Mouse (Mus musculus) myocyte (in vitro differentiated cells): ENCODE measurements around the gene Serhl.

Experiments used
- E2F4 ChIP-seq: IDR thresholded peaks from one replicate; pipeline ENCODE4 v1.6.1; 2011; ENCODE audit warnings: mild to moderate bottlenecking, control low read depth, moderate library complexity; ENCODE audit not compliant: insufficient read depth
- MYOD1 ChIP-seq, 3 experiments: IDR thresholded peaks; one replicate each; pipeline ENCODE4 v1.6.1; 2011; ENCODE audit warnings: control low read depth in 2 of 3, low read depth in 2 of 3, mild to moderate bottlenecking in 2 of 3, moderate library complexity in 1 of 3; ENCODE audit not compliant: insufficient read length in 2 of 3, control insufficient read depth in 1 of 3
- MYOG ChIP-seq, 3 experiments: IDR thresholded peaks; one replicate each; pipeline ENCODE4 v1.6.1; 2011; ENCODE audit warnings: control low read depth in 2 of 3, low read depth in 2 of 3, mild to moderate bottlenecking in 2 of 3; ENCODE audit not compliant: insufficient read length in 2 of 3, control insufficient read depth in 1 of 3, insufficient read depth in 1 of 3
- POLR2A ChIP-seq: IDR thresholded peaks from one replicate; pipeline ENCODE4 v1.6.1; 2011; ENCODE audit warnings: low read depth, mild to moderate bottlenecking, control low read depth, moderate library complexity; ENCODE audit not compliant: insufficient read length
- TCF12 ChIP-seq: IDR thresholded peaks from one replicate; pipeline ENCODE4 v1.6.1; 2011; ENCODE audit warnings: mild to moderate bottlenecking, control low read depth; ENCODE audit not compliant: poor library complexity, insufficient read depth, severe bottlenecking
- USF1 ChIP-seq: IDR thresholded peaks from one replicate; pipeline ENCODE4 v1.6.1; 2011; ENCODE audit warnings: low read depth, mild to moderate bottlenecking, control low read depth, moderate library complexity

- TF ChIP-seq POLR2A (no peak), MYOD1 (IDR thresholded peaks at IDR 0.05; ENCODE audit: control insufficient read depth in 1 of 3, insufficient read length in 2 of 3, low read depth in 2 of 3) (no peak), E2F4 (no peak), USF1 (no peak), MYOG (IDR thresholded peaks at IDR 0.05; ENCODE audit: control insufficient read depth in 1 of 3, insufficient read depth in 1 of 3, insufficient read length in 2 of 3, low read depth in 2 of 3) (no peak), TCF12 (no peak)
Observed at GRCm38 (mm10) chr15:83093687-83094086, 4.4 kb downstream of the Serhl start.
